Mouse (Mus musculus): ENCODE results near the gene 4930590J08Rik.
A peak's percentile ranks its signal among the peaks of the same experiment; 100 is the strongest.
"Not testable (repeated sequence)": the region's sequence is repeated elsewhere in the genome, so short reads cannot be mapped to it uniquely, and the experiment has no call there.

4930590J08Rik gene

DNA sequence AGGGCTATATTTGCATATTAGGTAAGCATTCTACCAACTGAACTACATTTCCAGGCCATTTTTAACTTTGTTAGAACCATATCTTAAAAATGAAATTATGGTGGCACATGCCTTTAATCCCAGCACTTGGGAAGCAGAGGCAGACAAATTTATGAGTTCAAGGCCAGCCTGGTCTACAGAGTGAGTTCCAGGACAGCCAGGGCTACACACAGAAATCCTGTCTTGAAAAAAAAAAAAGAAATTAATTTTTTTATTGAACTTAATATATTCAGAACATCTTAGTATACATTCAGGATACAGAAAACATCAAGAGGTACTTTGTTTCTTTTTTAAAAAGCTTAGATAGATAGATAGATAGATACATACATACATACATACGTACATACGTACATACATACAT, at the start of gene 4930590J08Rik:
4930590J08Rik (plus strand) TSS at position 301 of the 400 bp plus-strand sequence.
- not testable (repeated sequence) for DNase-seq

DNA sequence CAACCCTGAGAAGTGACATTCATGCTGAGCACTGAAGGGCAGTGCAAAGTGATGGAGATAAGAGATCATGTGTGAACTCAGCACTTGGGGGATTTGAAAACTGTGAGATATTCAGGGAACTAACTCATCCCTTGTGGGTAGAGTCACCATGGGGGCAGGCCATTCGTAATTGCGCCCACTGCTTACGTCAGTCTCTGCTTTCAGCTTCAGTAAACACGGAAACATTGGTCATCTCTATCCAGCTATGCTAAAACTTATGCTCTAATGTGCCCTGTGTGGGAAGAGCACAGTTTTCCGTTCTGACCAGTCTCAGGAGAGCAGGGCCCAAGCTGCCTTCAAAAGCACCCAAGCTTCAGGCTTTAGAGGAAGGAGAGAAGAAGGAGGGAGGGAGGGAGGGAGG, 44.3 kb upstream of the 4930590J08Rik start:
- no peak for DNase-seq

DNA sequence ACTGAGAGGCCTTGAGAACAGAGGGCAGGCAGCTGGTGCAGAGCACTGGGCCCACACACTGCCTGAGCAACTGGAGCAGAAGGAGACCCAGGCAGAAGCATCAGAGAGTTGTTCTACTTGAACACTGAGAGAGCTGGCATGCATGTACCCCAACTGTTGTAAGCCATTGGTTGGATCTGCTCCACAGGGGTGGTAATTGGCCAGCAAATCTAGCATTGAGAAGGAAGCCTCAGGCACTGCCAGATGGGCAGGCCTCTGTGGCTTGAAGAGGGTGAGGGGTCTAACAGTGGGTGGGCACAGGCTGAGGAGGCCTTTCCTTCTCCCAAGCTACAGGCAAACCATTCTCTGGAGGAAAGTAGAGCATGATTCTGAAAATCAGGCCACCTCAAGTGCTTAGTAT, 39.8 kb upstream of the 4930590J08Rik start:
- DNase-seq, result no peak

DNA sequence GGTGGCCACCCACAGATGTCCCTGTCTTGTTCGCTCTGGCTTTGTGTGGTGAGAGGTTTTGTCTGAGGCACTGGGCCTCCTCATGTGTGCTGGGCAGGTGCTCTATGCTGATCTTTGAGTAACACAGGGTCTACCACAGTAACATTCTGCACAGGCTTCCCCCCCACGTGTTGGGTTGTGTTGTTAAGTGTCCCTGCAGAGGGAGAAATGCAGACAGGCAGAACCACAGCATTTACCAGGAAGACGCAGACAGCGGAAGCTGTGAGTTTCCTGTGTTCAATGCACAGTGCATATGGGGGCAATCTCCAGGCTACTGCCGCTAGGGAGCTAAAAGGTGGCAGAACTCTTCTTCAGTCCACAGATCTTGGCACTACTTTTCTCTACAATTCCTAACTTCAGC, 38.0 kb upstream of the 4930590J08Rik start:
- DNase-seq, result no peak

DNA sequence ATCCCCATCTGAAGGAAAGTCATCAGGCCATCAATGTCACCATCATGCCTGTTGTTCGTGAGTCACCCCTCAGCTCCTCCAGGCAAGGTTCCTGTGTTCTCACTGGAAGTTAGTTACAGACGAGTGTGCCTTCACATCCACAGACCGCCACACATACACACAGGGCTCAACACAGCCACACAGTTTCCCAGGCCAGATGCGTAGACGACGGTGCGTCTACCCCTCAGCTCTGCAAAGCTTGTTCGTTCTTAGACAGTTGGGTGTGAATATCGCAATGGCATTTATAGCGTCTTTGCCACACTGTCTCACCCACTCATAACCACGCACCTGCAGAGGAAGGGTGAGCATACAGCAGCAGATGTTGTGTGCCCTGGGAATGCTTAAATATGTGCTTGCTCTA, 37.0 kb upstream of the 4930590J08Rik start:
- no peak for DNase-seq

DNA sequence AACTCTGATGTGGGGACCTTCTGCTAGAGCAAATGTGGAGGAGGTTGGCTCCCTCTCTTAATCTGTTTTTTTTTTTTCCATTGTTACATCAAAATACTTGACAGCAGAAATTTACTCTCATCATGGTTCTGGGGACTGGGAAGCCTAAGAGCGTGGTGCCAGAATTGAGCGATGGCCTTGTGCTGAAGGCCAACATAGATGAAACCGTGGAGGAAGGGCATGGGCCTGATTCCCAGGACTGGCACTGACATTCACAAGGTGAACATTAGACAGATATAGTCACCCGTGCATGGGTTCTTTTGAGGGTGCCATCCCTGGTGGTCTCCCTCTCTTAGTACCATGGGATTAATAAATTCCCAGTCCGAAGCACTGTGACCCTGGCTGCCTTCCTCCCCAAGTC, 34.5 kb upstream of the 4930590J08Rik start:
- DNase-seq, result no peak

DNA sequence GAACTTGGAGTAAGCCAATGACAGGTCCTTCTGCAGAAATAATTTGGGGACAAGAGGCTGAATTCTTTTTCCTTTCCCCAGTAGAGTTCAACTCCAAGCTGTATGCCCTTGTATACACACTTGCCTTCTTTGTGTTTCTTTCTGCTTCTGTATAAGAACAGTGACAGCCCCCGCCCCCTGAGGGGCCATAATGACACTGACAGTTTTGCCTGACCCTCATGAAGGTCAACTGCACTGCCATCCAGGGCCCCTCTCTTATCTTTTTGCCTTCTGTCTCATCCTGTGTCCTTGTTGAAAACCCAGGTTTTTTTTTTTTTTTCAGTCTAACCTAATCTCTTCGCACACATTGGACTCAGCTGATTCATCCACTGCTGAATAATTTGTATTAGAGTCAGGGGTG, 29.8 kb upstream of the 4930590J08Rik start:
- DNase-seq, result no peak

DNA sequence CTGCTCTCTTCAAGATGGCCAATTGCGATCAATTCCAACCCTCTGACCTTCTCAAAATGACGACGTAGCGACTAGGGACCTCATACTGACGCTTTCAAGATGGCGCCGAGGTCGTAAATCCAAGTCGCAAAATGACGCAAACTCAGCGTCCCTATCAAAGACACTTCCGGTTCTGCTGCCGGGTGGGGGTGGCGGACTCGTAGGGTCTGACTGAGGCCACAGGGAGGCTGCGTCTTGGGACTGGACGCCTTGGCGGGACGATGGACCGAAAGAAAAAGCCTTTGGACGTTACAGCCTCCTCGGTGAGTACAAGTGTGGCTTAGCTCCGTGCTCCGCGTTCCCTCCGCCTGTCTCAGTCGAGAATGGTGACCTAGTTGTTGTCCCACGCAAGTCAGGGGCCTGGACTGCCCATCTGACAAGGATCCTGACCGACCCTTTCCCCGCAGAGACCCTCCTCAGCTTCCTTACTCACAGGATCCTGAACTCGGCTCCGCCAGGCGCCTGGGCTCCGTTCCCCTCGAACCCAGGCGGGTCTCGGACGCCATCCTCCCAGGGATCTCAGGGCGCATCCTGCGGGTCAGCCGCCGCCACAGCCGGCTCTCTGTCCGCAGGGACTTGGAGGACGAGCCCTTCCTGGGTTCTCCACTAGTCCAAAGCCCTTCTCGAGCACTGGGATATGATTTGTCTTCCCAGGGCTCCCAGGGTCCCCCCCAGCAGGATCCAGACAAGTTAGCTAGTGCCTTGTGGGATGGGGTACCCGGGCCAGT, 24.5 kb upstream of the 4930590J08Rik start, which contains the start of gene Ccdc174:
Ccdc174 (plus strand) TSS at position 169 of the 767 bp plus-strand sequence.
- peak; percentile 87 to 90 for DNase-seq

DNA sequence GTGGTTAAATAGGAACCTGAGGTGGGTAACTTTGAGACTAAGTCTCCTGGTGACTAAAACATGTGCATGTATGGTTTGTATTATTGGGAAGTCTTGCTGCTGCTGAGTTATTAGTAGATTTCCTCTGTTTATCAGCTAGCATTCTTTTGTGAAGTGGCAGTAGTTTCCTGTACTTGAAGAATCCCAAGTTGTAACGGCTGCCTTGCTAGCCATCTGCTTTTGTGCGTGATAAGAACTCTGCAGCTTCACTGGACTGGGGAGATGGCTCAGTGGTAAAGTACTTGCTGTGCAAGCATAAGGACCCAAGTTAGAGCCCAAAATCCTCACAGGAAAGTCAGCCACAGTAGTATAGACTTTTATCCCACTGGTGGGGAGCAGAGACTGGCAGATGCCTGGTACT, 18.8 kb upstream of the 4930590J08Rik start:
- no peak for DNase-seq

DNA sequence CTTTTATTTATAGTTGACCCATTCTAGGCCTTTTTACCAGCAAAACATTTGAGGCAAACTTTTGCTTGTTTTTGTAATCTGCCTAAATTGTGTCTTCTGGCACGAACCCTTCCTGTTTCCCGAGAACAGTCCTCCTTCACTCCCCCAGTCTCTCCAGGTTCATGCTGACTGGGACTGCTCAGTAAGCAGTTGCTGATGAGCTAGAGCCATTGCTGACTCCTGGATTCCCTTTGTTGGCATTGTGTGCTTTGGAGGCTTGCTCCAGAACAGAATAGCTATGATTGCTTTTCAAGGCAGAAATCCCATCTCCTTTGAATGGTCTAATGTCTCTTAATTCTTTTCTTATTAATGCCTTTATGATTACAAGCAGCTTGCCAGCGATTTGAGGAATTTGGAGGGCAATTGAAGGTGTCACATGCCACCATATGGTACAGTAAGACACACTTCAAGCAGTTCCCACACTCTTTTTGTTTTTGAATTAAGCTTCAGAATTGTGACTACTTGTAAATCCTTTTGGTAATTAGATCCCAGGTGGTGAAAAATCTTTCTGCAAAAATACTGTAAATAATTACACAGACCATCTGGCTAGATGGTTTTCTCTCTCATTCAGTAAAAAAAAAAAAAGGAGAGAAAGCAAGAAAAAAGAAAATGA, 13.2 kb upstream of the 4930590J08Rik start:
- DNase-seq, result no peak

DNA sequence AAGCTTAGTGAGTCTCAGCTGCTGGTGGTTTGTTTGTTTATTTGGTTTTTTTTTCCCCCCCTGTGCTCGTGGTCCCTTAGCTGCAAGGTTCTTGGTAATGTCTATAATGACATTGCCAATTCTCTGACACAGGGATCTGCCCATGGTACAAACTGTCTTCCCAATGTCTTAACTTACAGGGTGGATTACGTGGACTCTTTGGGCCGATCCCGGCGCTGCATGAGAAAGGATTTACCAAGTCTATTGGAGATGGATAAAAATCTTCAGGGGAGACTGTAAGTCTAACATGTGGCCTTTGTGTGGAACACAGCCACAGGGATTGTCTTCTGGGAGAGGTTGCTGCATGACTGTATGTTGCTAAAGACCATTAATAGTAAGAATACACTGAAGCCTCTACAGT, 12.0 kb upstream of the 4930590J08Rik start:
- DNase-seq, result no peak

DNA sequence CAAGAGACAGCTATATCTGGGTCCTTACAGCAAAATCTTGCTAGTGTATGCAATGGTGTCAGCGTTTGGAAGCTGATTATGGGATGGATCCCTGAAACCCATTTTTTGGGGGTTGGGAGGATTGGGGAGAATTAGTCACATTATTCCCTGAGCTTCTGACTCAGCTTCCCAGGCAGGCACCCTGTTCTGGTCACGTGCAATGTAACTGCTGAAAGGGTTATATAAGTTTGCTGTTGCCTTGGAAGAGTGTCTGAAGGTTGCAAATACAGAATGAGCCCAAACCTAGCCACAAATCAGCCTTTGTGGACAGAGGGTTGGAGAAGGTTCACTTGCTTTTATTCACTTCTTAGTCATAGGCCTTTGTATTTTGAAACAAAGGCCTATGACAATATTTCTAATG, 10.8 kb upstream of the 4930590J08Rik start:
- no peak for DNase-seq

DNA sequence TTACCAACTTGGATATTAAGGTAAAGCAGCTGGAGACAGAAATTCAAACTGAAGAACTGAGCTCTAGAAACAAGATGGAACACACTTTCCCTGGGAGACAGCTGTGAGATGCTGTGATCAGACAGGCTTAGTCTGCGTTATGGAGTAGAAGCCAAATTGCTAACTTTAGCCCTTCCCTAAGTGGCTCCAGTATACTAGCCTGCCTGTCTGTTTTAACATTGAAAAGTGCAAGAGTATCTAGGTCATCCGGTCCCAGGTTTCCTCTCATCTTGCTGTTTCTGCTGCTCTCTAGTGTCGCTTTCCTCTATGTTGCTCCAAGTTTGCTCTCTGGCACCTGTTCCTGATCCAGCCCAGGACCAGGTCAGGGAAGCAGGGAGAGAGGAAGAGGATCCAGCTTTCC, 5.8 kb upstream of the 4930590J08Rik start:
- DNase-seq, result no peak

DNA sequence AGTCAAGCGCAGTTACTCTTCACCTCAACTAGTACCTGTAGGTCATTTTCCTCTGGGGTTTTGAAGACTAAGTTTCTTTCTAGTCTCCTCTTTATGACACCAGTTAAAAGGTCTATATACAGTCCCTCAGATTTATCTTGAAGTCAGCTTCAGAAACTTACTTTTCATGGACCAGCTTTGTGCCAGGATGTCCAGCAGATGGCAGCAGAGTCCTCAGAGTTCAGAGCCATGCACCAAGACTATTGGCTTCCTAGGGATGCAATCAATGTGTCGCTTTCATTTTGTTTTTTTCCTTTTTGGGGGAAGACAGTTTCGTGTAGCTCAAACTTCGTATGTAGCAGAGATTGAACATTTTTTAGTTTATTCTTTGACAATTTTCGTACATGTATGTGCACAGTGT, 1.1 kb upstream of the 4930590J08Rik start:
- peak; percentile 67 to 69 for DNase-seq

DNA sequence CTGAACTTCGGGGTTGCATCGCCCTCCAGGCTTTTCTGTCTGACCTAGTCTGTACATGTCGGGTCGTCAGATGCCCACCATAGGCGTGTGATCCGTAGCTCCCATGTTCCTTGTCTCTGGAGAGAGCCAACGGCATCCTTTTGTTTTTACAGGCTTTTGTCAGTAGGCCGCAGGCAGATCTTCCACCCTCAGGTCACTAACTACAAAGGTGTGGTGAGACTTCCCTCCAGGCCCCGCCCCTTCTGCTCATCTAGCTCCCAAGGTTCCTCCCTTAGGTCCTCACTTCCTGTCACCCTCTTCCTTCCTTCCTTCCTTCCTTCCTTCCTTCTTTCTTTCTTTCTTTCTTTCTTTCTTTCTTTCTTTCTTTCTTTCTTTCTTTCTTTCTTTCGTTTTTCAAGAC, 11.4 kb downstream of the 4930590J08Rik start:
- DNase-seq, result no peak

DNA sequence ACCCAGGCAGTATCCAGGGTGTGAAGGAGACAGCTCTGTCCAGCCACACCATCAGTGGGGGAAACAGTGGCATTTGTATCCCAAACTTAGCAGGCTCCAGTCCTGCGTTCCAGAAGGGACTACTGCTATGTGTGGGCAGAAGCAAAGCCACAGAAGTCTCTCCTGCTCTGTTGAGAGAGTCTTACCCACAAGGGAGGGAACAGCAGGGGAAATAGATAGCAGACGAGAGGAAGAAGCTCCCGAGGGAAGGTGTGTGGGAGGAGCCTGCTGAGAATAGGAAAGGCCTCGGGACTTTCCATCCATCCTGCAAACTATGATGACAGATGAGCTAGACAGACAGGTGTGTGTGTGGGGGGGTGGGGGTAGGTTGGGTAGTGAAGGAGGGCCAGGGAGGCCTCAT, 14.7 kb downstream of the 4930590J08Rik start:
- no peak for DNase-seq

DNA sequence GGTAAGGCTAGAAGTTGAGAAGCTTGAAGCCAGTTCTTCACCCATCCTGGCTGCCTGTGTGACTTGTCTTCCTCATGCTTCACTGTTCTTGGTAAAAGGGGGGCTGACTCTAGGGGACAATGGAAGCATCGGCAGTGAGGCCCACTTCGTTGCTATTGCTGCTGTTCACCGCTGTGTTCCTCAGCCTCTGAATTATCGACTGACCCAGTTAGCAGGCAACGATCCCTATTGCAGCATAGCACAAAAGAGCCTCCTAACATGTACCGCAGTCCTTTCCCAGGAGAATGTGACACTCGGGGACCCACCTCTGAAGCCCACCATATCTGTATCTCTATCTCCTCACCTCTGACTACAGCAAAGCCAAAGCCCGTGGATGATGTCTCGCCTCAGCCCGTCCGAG, 15.1 kb downstream of the 4930590J08Rik start:
- no peak for DNase-seq

DNA sequence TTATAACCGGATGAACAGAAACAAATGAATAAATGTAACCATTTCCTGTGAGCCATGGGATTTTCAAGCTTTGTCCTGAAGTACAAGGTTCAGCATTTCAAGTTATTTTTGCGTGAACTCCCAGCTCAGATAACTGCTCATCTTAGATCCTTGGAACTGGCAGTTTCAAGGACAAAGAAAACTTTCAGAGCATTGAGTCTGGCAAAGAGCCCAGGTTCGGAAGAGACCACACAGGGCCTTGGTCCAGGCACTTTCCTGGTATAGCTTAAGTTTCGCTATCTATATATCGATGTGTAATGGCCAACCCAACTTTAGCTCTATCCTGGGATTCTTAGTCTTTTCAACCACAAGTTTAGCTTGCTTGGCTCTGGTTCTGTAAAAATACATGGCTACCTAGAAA, 28.6 kb downstream of the 4930590J08Rik start:
- no peak for DNase-seq

DNA sequence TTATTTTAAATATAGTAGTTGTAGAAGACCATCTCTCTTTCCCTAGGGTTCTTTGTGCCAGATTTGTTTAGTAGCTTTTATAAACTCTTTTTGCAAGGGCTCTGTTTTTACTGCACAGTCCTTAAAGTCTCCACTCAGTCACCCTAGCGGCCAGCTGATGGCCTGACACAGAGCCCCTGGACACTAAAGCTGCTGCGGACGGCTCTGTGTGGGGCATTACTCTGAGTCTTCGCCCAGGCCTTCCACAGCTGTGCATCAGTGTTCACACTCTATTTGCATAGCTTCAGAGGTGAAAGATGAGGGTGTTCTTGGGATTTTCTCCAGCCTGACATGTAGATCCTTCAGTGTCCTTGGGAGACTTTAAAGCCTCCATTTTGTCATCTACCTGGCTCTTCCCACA, 35.9 kb downstream of the 4930590J08Rik start:
- no peak for DNase-seq

DNA sequence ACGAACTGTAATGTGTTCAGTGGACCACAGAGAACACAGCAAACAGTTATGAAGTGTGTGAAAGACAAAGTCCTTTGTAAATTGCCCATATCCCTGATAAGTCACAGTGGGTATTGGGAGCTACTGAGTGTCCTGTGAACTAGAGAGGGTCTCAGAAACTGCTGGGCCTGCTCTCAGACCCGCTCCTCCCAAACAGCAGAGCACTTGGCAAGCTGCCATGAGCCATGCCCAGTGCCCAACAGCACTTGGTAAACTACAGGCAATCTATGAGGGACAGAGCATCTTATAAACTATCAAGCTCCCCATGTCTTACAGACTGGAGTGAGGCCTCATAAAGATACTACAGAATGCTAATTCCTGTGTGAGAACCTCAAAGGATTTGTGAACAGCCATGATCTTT, 45.8 kb downstream of the 4930590J08Rik start:
- DNase-seq, result no peak

DNA sequence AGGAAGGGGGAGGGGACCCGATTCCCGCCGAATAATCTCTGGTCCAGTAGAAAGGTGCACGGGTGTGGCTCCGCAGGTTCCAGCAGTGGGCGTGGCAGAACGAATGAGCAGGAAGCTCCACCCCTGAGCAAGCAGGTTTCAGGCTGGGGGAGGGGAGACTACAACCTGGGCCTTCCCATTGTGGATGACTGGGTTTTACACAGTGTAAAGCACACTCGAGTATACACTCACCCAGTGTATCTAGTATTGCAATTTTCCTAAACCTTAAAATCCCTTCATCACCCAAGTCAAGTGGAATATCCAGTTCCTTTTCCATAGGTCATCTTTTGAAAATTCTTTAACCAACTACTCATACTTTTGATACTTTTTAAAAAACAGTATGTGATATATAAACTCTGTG, 55.4 kb downstream of the 4930590J08Rik start:
- DNase-seq, result not testable (repeated sequence)

DNA sequence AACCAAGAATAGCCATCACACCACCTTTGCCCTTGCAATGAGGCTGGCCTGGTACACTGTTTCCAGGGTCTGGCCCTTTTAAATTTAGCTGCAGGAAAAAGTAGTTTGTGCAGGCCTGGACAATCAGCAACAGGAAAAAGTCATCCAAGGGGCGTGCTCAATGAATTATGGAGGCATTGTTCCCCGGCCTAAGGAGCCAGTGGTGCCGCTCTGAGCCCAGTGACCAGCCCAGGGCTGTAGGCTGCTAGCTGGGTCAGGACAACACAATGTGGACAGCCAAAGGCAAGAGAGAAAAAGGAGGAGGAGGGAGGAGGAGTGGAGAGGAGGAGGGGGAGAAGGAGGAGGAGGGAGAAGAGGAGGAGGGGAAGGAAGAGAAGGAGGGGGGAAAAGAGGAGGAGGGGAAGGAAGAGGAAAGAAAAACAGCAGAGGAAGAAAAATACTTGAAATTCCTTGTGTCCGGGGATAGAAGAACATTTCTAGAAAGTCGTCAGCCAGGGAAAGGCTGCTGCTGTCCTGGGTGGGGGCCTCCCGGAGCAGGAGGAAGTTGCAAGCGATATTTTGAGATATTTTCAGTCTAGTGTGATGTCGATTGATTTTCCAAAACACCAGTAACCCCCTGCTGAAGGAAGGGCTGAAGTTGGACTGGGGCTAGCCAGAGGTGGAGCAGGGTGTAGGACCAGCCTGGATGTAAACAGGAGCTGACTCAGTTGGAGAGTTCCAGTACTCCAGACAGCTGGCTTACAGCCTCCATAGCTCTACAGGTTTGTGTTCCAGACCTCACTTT, 57.6 kb downstream of the 4930590J08Rik start:
- DNase-seq, result no peak

DNA sequence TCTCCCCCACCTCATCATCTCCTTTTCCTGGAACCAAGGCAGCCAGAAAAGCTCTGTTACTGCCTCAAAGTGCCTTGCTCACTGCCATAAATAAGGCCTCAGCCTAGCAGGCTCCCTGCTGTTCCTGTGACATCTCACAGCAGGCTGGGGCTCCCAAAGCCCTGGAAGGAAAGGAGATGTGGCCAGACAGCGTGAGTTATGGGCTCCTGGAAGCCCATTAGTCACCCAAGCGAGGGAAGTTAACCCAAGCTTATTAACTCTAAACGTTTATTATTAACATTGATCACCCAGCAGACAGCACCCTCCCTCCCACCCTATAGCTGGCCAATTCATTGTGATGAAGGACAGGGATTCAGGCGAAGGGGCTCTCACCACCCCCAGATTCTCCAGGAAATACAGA, 60.8 kb downstream of the 4930590J08Rik start:
- DNase-seq, result no peak

DNA sequence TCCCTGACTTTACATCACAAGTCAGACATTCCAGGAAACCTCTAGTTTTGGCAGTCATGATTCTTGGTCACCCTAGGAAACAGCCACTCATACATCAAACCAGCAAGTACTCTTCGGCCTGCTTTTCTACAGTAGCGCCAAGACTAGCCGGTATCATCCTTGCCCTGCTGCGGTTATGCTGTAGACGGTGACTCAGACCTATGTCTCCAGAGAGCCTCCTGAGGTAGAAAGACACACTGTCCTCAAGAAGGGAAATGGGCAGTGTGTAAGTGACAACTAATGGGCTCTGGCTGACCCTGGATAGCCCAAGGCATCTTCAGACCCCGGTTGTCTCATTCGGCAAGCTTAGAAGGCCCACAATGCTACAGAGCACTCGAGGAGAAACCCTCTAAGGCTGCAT, 62.5 kb downstream of the 4930590J08Rik start:
- no peak for DNase-seq

Data from B cell, adult 2 months (primary cell).